Mouse (Mus musculus) heart, embryonic 11.5 days (tissue): ENCODE data around the gene Snrnp70. TPM values are rescaled to one million over a fixed set of nuclear protein-coding genes. Genes with fewer than 3 reads are reported as not detected.
"Not testable (repeated sequence)": the region's sequence is repeated elsewhere in the genome, so short reads cannot be mapped to it uniquely, and the experiment has no call there.

ENCODE experiments used
- ATAC-seq: fragments of 200-750 bp; cut with Nextera tagmentation; replicated peaks from 2 replicates; pipeline ENCODE4 v1.8.0; 2017; ENCODE audit warnings: moderate library complexity; ENCODE audit not compliant: insufficient number of reproducible peaks, low FRiP score, low TSS enrichment
- H3K27ac ChIP-seq: fragments of 300-500 bp; sonication (generic); 2 replicates; pipeline ENCODE4 v1.5.1; 2014; ENCODE audit warnings: mild to moderate bottlenecking, low read depth, low read length
- H3K27me3 ChIP-seq: fragments of 300-500 bp; sonication (generic); 2 replicates; pipeline ENCODE4 v1.6.1; 2014; ENCODE audit warnings: mild to moderate bottlenecking, low read length, mixed read lengths; ENCODE audit not compliant: control insufficient read depth, insufficient read depth
- H3K36me3 ChIP-seq: fragments of 300-500 bp; sonication (generic); 2 replicates; pipeline ENCODE4 v1.6.1; 2014; ENCODE audit warnings: mild to moderate bottlenecking, low read length, moderate library complexity, mixed read lengths; ENCODE audit not compliant: control insufficient read depth, insufficient read depth
- H3K4me1 ChIP-seq: fragments of 300-500 bp; sonication (generic); 2 replicates; pipeline ENCODE4 v1.6.1; 2014; ENCODE audit warnings: low read length; ENCODE audit not compliant: control insufficient read depth, insufficient read depth
- H3K4me2 ChIP-seq: fragments of 300-500 bp; sonication (generic); 2 replicates; pipeline ENCODE4 v1.6.1; 2014; ENCODE audit warnings: mild to moderate bottlenecking, moderate library complexity
- H3K4me3 ChIP-seq: fragments of 300-500 bp; sonication (generic); 2 replicates; pipeline ENCODE4 v1.5.1; 2014; ENCODE audit warnings: low read depth, low read length
- H3K9ac ChIP-seq: fragments of 300-500 bp; sonication (generic); 2 replicates; pipeline ENCODE4 v1.6.1; 2014; ENCODE audit warnings: mild to moderate bottlenecking, low read depth, low read length, moderate library complexity
- H3K9me3 ChIP-seq: fragments of 300-500 bp; sonication (generic); replicated peaks from 2 replicates; pipeline ENCODE4 v1.6.1; 2016; ENCODE audit warnings: low read length; ENCODE audit not compliant: control insufficient read depth
- WGBS: fragments of 180-500 bp; shearing (Covaris S2); extraction: QIAGEN DNeasy Blood & Tissue Kit; methylation state at CpG from one replicate; pipeline ENCODE4 v1.1.7; 2014; ENCODE audit not compliant: insufficient replicate concordance; 5-methylcytosine and 5-hydroxymethylcytosine counted together
- polyA plus RNA-seq: library from polyadenylated mRNA; unstranded; fragments of >200 nt; fragmentation: Nextera tagmentation; extraction: Ambion mirVana; gene quantifications from 2 replicates; pipeline ENCODE4 v1.2.1, GENCODE M21; 2014

Gene Snrnp70
- polyA plus RNA-seq, 1 experiment from 2014 or later = 72.0 TPM

GRCm38 (mm10) chr7:45406157-45407156 lies 10.9 kb upstream of the Snrnp70 start:
- peak overlapping the region; percentile 77 for H3K4me2 ChIP-seq
- no peaks in the 10 kb centered on the region for H3K9me3 ChIP-seq
- peaks cover 9% of the 10 kb centered on the region; the same call in 1 of the 2 replicates for H3K4me1 ChIP-seq
- WGBS = 1% methylated on average over 108 of the region's 114 CpGs
- H3K27me3 ChIP-seq = peaks cover 57% of the 10 kb centered on the region
- no peak overlapping the region for H3K27ac ChIP-seq
- H3K4me3 ChIP-seq = peak overlapping the region; percentile 49
- H3K36me3 ChIP-seq = no peaks in the 10 kb centered on the region
- H3K9ac ChIP-seq = peak overlapping the region; percentile 62
- 0 out of 2 replicates have a peak, but pooled peaks have one; percentile 27 for ATAC-seq

- no peaks in the 10 kb centered on the region for H3K9me3 ChIP-seq
- peak within 1 kb of the TSS; percentile 62 for H3K9ac ChIP-seq
- no peak for ATAC-seq
- H3K36me3 ChIP-seq = no peaks in the 10 kb centered on the region
- peaks cover 50% of the 10 kb centered on the region for H3K27me3 ChIP-seq
- peaks cover 9% of the 10 kb centered on the region; the same call in 1 of the 2 replicates for H3K4me1 ChIP-seq
- 14% methylated on average over 28 of the region's 28 CpGs for WGBS
- peak within 1 kb of the TSS; percentile 77 for H3K4me2 ChIP-seq
- no peak within 1 kb of the TSS for H3K27ac ChIP-seq
- H3K4me3 ChIP-seq = peak within 1 kb of the TSS; percentile 49
Observed at GRCm38 (mm10) chr7:45405091-45406075, 9.8 kb upstream of the Snrnp70 start, which contains the start of gene Kcna7. TSS of gene Kcna7 (plus strand) at chr7:45405653.

- H3K9ac ChIP-seq = no peak overlapping the region
- peaks cover 36% of the 10 kb centered on the region for H3K27me3 ChIP-seq
- WGBS = 48% methylated on average over 6 of the region's 6 CpGs
- no peak overlapping the region for H3K4me3 ChIP-seq
- no peaks in the 10 kb centered on the region for H3K36me3 ChIP-seq
- no peak for ATAC-seq
- peaks cover 9% of the 10 kb centered on the region; the same call in 1 of the 2 replicates for H3K4me1 ChIP-seq
- H3K27ac ChIP-seq = no peak overlapping the region
- H3K4me2 ChIP-seq = no peak overlapping the region
- H3K9me3 ChIP-seq = no peaks in the 10 kb centered on the region
Observed at GRCm38 (mm10) chr7:45403532-45404261, 8.2 kb upstream of the Snrnp70 start.

- peaks cover 15% of the 10 kb centered on the region for H3K27me3 ChIP-seq
- H3K36me3 ChIP-seq = no peaks in the 10 kb centered on the region
- H3K9me3 ChIP-seq = no peaks in the 10 kb centered on the region
- no peak for ATAC-seq
- H3K4me3 ChIP-seq = no peak overlapping the region
- H3K27ac ChIP-seq = no peak overlapping the region
- peaks cover 8% of the 10 kb centered on the region; the same call in 1 of the 2 replicates for H3K4me1 ChIP-seq
- no peak overlapping the region for H3K4me2 ChIP-seq
- WGBS = 69% methylated on average over 10 of the region's 10 CpGs
- H3K9ac ChIP-seq = no peak overlapping the region
Observed at GRCm38 (mm10) chr7:45401521-45402085, 6.1 kb upstream of the Snrnp70 start.

- peaks cover 15% of the 10 kb centered on the region for H3K4me1 ChIP-seq
- 82% methylated on average over 2 of the region's 2 CpGs for WGBS
- no peaks in the 10 kb centered on the region for H3K9me3 ChIP-seq
- no peak overlapping the region for H3K9ac ChIP-seq
- no peaks in the 10 kb centered on the region for H3K27me3 ChIP-seq
- ATAC-seq = no peak
- H3K36me3 ChIP-seq = peaks cover 4% of the 10 kb centered on the region; the same call in 1 of the 2 replicates
- no peak overlapping the region for H3K4me3 ChIP-seq
- H3K4me2 ChIP-seq = no peak overlapping the region
- no peak overlapping the region for H3K27ac ChIP-seq
Observed at GRCm38 (mm10) chr7:45396787-45397186, 1.2 kb upstream of the Snrnp70 start.

- WGBS = 8% methylated on average over 3 of the region's 3 CpGs
- H3K9me3 ChIP-seq, H3K27me3 ChIP-seq, ATAC-seq, H3K9ac ChIP-seq, H3K36me3 ChIP-seq: not testable (repeated sequence)
- Histone ChIP-seq H3K4me2 (peak overlapping the region; percentile 67), H3K27ac (peak overlapping the region; percentile 69; the same call in 1 of the 2 replicates), H3K4me1 (peaks cover 15% of the 10 kb centered on the region), H3K4me3 (peak overlapping the region; percentile 80)
Observed at GRCm38 (mm10) chr7:45396337-45396775, 814 bp upstream of the Snrnp70 start.

GRCm38 (mm10) chr7:45395129-45395541 lies 407 bp downstream of the Snrnp70 start:
- peaks cover 14% of the 10 kb centered on the region for H3K36me3 ChIP-seq
- H3K4me2 ChIP-seq = peak overlapping the region; percentile 99
- no peaks in the 10 kb centered on the region for H3K27me3 ChIP-seq
- peak overlapping the region; percentile 91 for H3K9ac ChIP-seq
- ATAC-seq = peak; percentile 62
- no peaks in the 10 kb centered on the region for H3K9me3 ChIP-seq
- peak overlapping the region; percentile 99 for H3K27ac ChIP-seq
- peak overlapping the region; percentile 80 for H3K4me3 ChIP-seq
- H3K4me1 ChIP-seq = peaks cover 15% of the 10 kb centered on the region
- under 1% methylated on average over 19 of the region's 20 CpGs for WGBS
